8 mouse cellular contexts compared by ENCODE assay signal in the genomic region with DNA sequence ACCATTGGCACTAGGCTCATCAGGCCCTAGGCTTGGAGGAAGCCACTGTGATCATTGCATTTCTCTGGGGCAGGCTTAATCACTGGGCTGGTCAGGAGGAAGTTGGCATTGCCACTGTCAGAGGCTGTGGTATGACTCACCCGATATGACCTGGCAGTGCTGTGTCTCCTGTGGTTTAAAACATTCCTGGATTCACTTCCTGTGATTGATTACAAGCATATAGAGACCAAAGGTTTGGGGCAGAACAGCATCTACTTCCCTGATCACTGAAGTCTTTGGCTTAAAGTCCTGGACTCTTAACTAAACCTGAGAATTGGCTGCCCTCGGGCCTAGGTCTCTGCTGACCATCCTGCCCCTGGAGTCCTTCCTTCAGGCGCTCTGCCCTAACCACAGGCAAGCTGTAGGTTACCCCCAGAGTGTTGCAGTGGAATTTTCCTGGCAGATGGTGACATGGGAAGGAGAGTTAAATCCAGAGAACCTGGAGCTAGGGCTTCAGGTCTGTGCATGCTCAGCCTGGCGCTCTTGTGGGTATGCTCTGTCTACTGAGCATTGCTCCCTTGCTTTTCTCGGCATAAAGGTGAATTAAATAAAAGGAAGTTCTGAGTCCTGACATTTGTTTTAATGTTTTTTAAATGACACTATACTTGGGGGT. TPM values are rescaled to one million over a fixed set of nuclear protein-coding genes. Genes with fewer than 3 reads are reported as not detected.
DNase-seq lines count a peak whose midpoint lies in the region; ATAC-seq lines count a peak whose summit lies in the region.
"Had no signal": no experiment of that assay in that cellular context is flagged by ENCODE, and none has a peak within 500 bp of the region (broad histone marks: within the 10 kb centered on the region; RNA-seq: fewer than 3 reads in every experiment).

No protein-coding gene starts in this region.

- peak; percentile 32 for DNase-seq in urinary bladder, postnatal 14 days (ENCODE audit: low spot score)
- DNase-seq in urinary bladder, postnatal 25 days (ENCODE audit: low spot score), result no peak
- peak; percentile 59 to 75 for DNase-seq in adrenal gland, postnatal 36 days
- DNase-seq in forebrain, embryonic 14.5 days (ENCODE audit: low spot score), result no peak
- DNase-seq in gastrocnemius, postnatal 4 days (ENCODE audit: low spot score in 2 of 2), result no peak
- DNase-seq in forebrain, embryonic 10.5 days (ENCODE audit: extremely low spot score, low spot score), result no peak

- H3K36me3 ChIP-seq in forebrain, embryonic 14.5 days (ENCODE audit: control insufficient read depth, insufficient read depth, low read length), result peaks cover 28% of the 10 kb centered on the region
- peaks cover 53% of the 10 kb centered on the region for H3K36me3 ChIP-seq in forebrain, embryonic 10.5 days (replicated peaks)

- no peak overlapping the region for H3K4me2 ChIP-seq in forebrain, embryonic 14.5 days (ENCODE audit: low read length)
- H3K4me2 ChIP-seq: heart, embryonic 15.5 days had no signal

- no peaks in the 10 kb centered on the region for H3K9me3 ChIP-seq in forebrain, embryonic 14.5 days (replicated peaks; ENCODE audit: control insufficient read depth, low read length)
- H3K9me3 ChIP-seq in forebrain, embryonic 10.5 days, result no peaks in the 10 kb centered on the region
- H3K9me3 ChIP-seq: heart, embryonic 15.5 days had no signal

- H3K9ac ChIP-seq in forebrain, embryonic 14.5 days (ENCODE audit: low read length), result no peak overlapping the region
- H3K9ac ChIP-seq: heart, embryonic 15.5 days had no signal

- ATAC-seq in hematopoietic stem cell, adult 5-6 weeks (replicated peaks in 1 of 2; ENCODE audit: insufficient read depth in 1 of 2, low FRiP score in 2 of 2, low TSS enrichment in 1 of 2, low read depth in 1 of 2, poor library complexity in 2 of 2, severe bottlenecking in 2 of 2), result peak; percentile 63 to 82
- ATAC-seq in forebrain, embryonic 14.5 days, result no peak

- H3K4me3 ChIP-seq in forebrain, embryonic 14.5 days (ENCODE audit: low read depth, low read length), result no peak overlapping the region
- H3K4me3 ChIP-seq in forebrain, embryonic 10.5 days, result no peak overlapping the region
- H3K4me3 ChIP-seq: heart, embryonic 15.5 days had no signal

- H3K27ac ChIP-seq in forebrain, embryonic 14.5 days (ENCODE audit: low read depth, low read length), result no peak overlapping the region
- H3K27ac ChIP-seq in forebrain, embryonic 10.5 days, result no peak overlapping the region
- H3K27ac ChIP-seq: heart, embryonic 15.5 days had no signal

- 96% methylated on average over 5 of the region's 5 CpGs for WGBS in forebrain, embryonic 14.5 days
- WGBS in forebrain, embryonic 10.5 days, result 87% methylated on average over 5 of the region's 5 CpGs

- H3K4me1 ChIP-seq in forebrain, embryonic 14.5 days (ENCODE audit: control insufficient read depth, insufficient read depth, low read length), result no peaks in the 10 kb centered on the region
- H3K4me1 ChIP-seq in forebrain, embryonic 10.5 days, result no peaks in the 10 kb centered on the region

- H3K27me3 ChIP-seq in forebrain, embryonic 14.5 days (replicated peaks; ENCODE audit: control insufficient read depth, insufficient read depth, low read length), result no peaks in the 10 kb centered on the region
- H3K27me3 ChIP-seq in forebrain, embryonic 10.5 days (ENCODE audit: poor library complexity, severe bottlenecking), result no peaks in the 10 kb centered on the region
- H3K27me3 ChIP-seq: heart, embryonic 15.5 days had no signal

RNA-seq across cellular contexts. Expression of a gene that starts 32.6 kb away (rescaled TPM):
- 10 to 100 TPM; 91.1 to 92.0 TPM for total RNA-seq in adrenal gland, postnatal 36 days (2021)
- total RNA-seq in hematopoietic stem cell, adult 5-6 weeks (2017), result 72.4 and 84.2 TPM in 2 replicates
- 19.6 and 24.9 TPM in 2 replicates for polyA plus RNA-seq in forebrain, embryonic 14.5 days (2014; fragmentation: Nextera tagmentation; extraction: Ambion mirVana)
- total RNA-seq in gastrocnemius, postnatal 4 days (2021), result 10 to 100 TPM; 65.8 to 72.2 TPM
- polyA plus RNA-seq in forebrain, embryonic 10.5 days (2016; fragmentation: Nextera tagmentation; extraction: Ambion mirVana), result 17.9 and 18.4 TPM in 2 replicates

Comparison
In these comparisons a context has a peak if more than half of its experiments do, and no peak if none do; other contexts are left out.
1. DNase-seq: peak in urinary bladder, postnatal 14 days (single experiment) and adrenal gland, postnatal 36 days (2 of 2); none in urinary bladder, postnatal 25 days (single experiment), forebrain, embryonic 14.5 days (single experiment), gastrocnemius, postnatal 4 days (0 of 2) and forebrain, embryonic 10.5 days (single experiment).